15 mouse cellular contexts compared by ENCODE assay signal in the genomic region with DNA sequence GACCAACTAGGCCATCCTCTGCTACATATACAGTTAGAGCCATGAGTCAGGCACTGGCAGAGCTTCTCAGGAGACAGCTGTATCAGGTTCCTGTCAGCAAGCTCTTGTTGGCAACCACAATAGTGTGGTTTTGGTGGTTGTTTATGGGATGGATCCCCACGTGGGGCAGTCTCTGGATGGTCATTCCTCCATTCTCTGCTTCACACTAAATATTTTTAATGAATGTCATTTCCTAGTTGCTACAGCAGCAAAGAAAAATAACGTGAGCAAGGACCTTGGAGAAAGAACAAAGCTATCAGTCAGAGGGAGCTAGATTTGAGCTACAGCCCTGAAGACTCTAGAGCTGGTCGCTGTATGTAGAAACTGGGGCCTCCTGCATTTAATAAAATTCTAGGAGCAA.
DNase-seq lines count a peak whose midpoint lies in the region; ATAC-seq and TF ChIP-seq lines count a peak whose summit lies in the region.
"Had no signal": no experiment of that assay in that cellular context is flagged by ENCODE, and none has a peak within 500 bp of the region (broad histone marks: within the 10 kb centered on the region; RNA-seq: fewer than 3 reads in every experiment).

No protein-coding gene starts in this region.

- H3K36me3 ChIP-seq in intestine, embryonic 16.5 days (ENCODE audit: control insufficient read depth, insufficient read depth, low read length), result no peaks in the 10 kb centered on the region
- H3K36me3 ChIP-seq: G1E; hindbrain, embryonic 13.5 days; liver, embryonic 12.5 days had no signal

- peak overlapping the region; percentile 2; the same call in 1 of the 2 replicates for H3K27ac ChIP-seq in layer of hippocampus, adult 2 months
- no peak overlapping the region for H3K27ac ChIP-seq in intestine, embryonic 16.5 days (ENCODE audit: low read length)
- H3K27ac ChIP-seq: hindbrain, embryonic 13.5 days; liver, embryonic 12.5 days had no signal

- H3K4me1 ChIP-seq in intestine, embryonic 16.5 days (ENCODE audit: control insufficient read depth, insufficient read depth, low read length), result no peaks in the 10 kb centered on the region
- H3K4me1 ChIP-seq: hindbrain, embryonic 13.5 days; liver, embryonic 12.5 days had no signal

- TF ChIP-seq CTCF in layer of hippocampus, adult 2 months (conservative IDR thresholded peaks at IDR 0.05), result no peak

- H3K9me3 ChIP-seq in intestine, embryonic 16.5 days (ENCODE audit: control insufficient read depth, low read length), result no peaks in the 10 kb centered on the region
- H3K9me3 ChIP-seq: hindbrain, embryonic 13.5 days; liver, embryonic 12.5 days had no signal

- H3K4me3 ChIP-seq in layer of hippocampus, adult 2 months, result no peak overlapping the region
- H3K4me3 ChIP-seq in intestine, embryonic 16.5 days (ENCODE audit: low read length), result no peak overlapping the region
- H3K4me3 ChIP-seq: hindbrain, embryonic 13.5 days; liver, embryonic 12.5 days had no signal

- H3K27me3 ChIP-seq in intestine, embryonic 16.5 days (replicated peaks; ENCODE audit: control insufficient read depth, insufficient read depth, low read length), result no peaks in the 10 kb centered on the region
- H3K27me3 ChIP-seq: hindbrain, embryonic 13.5 days; liver, embryonic 12.5 days had no signal

- H3K4me2 ChIP-seq in intestine, embryonic 16.5 days (ENCODE audit: low read depth, low read length), result no peak overlapping the region
- H3K4me2 ChIP-seq: hindbrain, embryonic 13.5 days; liver, embryonic 12.5 days had no signal

- peak; percentile 42 for DNase-seq in adrenal gland, adult 2 months
- no peak for DNase-seq in adrenal gland, postnatal 25 days
- DNase-seq in layer of hippocampus, adult 2 months (ENCODE audit: low spot score in 2 of 2), result no peak
- no peak for DNase-seq in layer of hippocampus, postnatal 10 days (ENCODE audit: low spot score in 2 of 2)
- peak; percentile 36 for DNase-seq in fibroblast of lung, adult 2 months (ENCODE audit: low read depth)
- peak; percentile 49 to 75 for DNase-seq in lung, postnatal 4 days
- DNase-seq in urinary bladder, postnatal 25 days (ENCODE audit: low spot score), result no peak
- DNase-seq: B cell, adult 2 months; cerebellum, adult 11-12 months; kidney, adult 9 months; thymus, adult 18-20 months had no signal

- WGBS in intestine, embryonic 16.5 days, result 58% methylated on average over 3 of the region's 3 CpGs

- no peak overlapping the region for H3K9ac ChIP-seq in intestine, embryonic 16.5 days (ENCODE audit: low read depth, low read length)
- H3K9ac ChIP-seq: hindbrain, embryonic 13.5 days; liver, embryonic 12.5 days had no signal

- no peak for ATAC-seq in intestine, embryonic 16.5 days
- ATAC-seq: liver, embryonic 12.5 days had no signal

Comparison
In these comparisons a context has a peak if more than half of its experiments do, and no peak if none do; other contexts are left out.
1. DNase-seq: peak in adrenal gland, adult 2 months (single experiment), fibroblast of lung, adult 2 months (single experiment) and lung, postnatal 4 days (2 of 2); none in adrenal gland, postnatal 25 days (single experiment), layer of hippocampus, adult 2 months (0 of 2), layer of hippocampus, postnatal 10 days (0 of 2) and urinary bladder, postnatal 25 days (single experiment).